Mouse (Mus musculus) brain, embryonic 14.5 days (tissue): ENCODE results near the gene Susd3. TPM values are rescaled to one million over a fixed set of nuclear protein-coding genes. Genes with fewer than 3 reads are reported as not detected.

Experiments
- DNase-seq: peaks from one replicate; pipeline ENCODE4 v3.0.0-alpha.2; 2011; ENCODE audit warnings: low read depth
- CTCF ChIP-seq: fragments of 200-500 bp; IDR thresholded peaks from 2 replicates; pipeline ENCODE4 v1.5.1; 2012; ENCODE audit warnings: inconsistent platforms, mild to moderate bottlenecking, moderate library complexity, borderline replicate concordance; ENCODE audit not compliant: insufficient read depth, insufficient read length; ENCODE audit errors: extremely low read depth
- POLR2A ChIP-seq: fragments of 200-500 bp; IDR thresholded peaks from 2 replicates; pipeline ENCODE4 v1.6.1; 2012; ENCODE audit warnings: mild to moderate bottlenecking, inconsistent platforms, borderline replicate concordance; ENCODE audit not compliant: poor library complexity, insufficient read depth, insufficient read length, severe bottlenecking; ENCODE audit errors: extremely low read depth
- polyA plus RNA-seq: library from polyadenylated mRNA; depleted of rRNA; stranded (reverse); fragments of >200 nt; gene quantifications from 2 replicates; pipeline ENCODE4 v1.2.3, GENCODE M21; 2012

The Susd3 gene
- polyA plus RNA-seq, 1 experiment: 0.44 TPM

DNA sequence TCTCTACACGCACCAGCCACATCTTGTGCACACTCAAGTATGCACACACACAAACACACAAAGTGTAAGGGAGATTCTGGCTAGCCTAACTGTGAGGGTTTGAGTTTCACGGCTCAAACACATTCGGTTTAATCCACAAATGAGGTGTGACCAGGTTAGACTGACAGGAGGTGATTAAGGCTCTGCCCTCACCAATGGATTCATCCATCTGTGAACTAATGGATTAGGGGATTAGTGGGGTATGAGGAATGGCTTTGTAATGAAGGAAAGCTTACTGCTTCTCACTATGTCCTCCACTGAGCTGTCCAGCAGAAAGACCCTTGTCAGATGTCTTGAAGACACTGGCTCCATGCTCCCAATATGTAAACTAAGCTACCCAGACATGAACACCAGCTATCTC lies 29.9 kb downstream of the Susd3 start:
- peak; percentile 40 for DNase-seq
- no peak for TF ChIP-seq POLR2A
- no peak for TF ChIP-seq CTCF

- DNase-seq: peak; percentile 9
- no peak for TF ChIP-seq CTCF
- TF ChIP-seq POLR2A: no peak
Observed at GRCm38 (mm10) chr13:49216808-49217561, 31.5 kb downstream of the Susd3 start.

DNA sequence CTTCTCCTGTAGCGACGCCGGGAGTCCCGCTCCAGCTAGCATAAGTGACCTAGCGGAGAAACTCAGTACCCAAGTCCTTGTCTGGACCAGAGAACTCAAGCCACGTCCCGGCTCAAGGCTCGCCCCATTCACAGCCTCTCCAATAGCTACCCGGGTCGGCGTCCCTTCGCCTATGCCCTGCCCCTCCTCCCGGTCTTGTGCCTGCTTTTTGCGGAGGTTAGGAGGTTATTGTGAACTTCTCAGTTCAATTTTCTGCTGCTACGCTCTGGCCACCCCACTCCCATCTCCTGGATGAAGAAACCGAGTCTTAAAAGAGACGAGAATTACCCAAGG lies 32.3 kb downstream of the Susd3 start:
- TF ChIP-seq CTCF: no peak
- TF ChIP-seq POLR2A: no peak
- no peak for DNase-seq

GRCm38 (mm10) chr13:49215504-49216219 lies 32.8 kb downstream of the Susd3 start, which contains the start of gene Card19:
Gene Card19, minus strand, starts transcription at chr13:49216037.
- peak; percentile 95 for DNase-seq
- peak; percentile 74 for TF ChIP-seq POLR2A
- no peak for TF ChIP-seq CTCF

GRCm38 (mm10) chr13:49215128-49215503 lies 33.4 kb downstream of the Susd3 start:
- TF ChIP-seq CTCF (no peak), POLR2A (no peak)
- no peak for DNase-seq

DNA sequence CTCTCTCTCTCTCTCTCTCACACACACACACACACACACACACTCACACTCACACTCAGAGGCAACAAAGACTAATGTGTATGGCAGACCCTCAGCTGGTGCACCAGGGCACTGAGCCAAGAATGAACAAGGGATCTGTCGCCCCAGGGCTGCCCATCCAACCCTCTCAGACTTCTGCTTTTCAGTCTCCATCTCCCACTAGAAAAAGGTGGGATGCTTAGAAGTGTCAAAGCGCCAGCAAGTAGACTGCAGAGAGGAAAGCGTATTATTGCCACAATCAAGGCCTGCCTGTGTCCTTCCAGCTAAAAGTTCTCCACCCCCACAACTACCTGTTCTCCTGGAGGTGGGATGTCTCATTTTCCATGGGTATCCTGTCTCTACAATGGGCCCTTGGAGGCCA lies 34.1 kb downstream of the Susd3 start:
- DNase-seq: peak; percentile 59
- no peak for TF ChIP-seq POLR2A
- TF ChIP-seq CTCF: no peak

GRCm38 (mm10) chr13:49213531-49213932 lies 35.0 kb downstream of the Susd3 start:
- peak; percentile 50 for DNase-seq
- no peak for TF ChIP-seq CTCF

- no peak for DNase-seq
- TF ChIP-seq CTCF: no peak
- no peak for TF ChIP-seq POLR2A
Observed at GRCm38 (mm10) chr13:49212711-49213500, 35.6 kb downstream of the Susd3 start.

GRCm38 (mm10) chr13:49209306-49209705 lies 39.2 kb downstream of the Susd3 start:
- DNase-seq: no peak
- TF ChIP-seq CTCF (no peak), POLR2A (no peak)

DNA sequence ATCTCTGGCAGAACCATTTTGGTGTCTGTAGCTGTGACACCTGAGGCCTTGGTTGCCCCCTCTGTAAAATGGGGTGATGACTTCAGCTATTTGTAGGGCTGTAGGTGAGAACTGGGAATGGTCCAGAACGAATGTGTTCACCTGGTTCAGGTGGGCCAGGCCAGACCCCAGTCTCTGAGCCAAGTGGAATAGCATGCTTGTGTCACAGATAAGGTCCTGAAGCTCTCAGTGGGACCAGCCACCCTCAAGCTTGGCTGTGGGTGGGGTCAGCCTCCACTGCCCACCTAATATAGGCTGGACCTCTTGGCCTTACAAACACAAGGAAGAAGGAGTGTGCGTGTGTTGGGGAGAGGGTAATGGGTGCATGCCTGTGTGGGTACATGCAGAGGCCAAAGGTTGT lies 42.2 kb downstream of the Susd3 start:
- TF ChIP-seq POLR2A (no peak), CTCF (no peak)
- no peak for DNase-seq

DNA sequence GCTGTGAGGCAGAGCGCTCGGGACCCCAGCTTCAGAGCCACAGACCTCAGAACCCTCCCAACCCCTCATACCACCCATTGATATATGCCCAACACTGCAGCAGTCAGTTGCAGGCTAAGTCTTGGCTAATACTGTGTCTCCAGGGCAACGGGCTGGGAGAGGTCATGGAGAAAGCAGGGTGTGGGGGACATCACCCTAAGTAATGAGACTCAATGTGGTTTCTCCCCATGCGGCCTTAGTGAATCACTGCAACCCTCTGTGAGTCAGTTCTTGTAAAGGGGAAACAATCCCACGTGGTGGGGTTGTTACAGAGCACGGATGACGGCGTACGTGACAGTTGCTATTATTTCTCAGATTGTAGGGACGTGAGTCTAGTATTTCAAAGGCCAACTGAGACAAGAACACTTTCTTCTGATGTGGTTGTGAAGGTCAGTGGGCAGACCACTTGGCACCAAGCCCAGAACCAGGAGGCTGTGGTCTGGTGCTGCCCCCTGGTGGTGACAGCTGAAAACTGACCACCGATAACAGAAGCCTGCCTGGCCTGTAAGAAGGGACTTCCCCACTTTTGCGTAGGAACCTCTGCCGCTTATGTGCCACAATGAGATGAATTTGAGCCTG lies 43.0 kb downstream of the Susd3 start:
- TF ChIP-seq CTCF: peak; percentile 98
- TF ChIP-seq POLR2A: no peak
- DNase-seq: peak; percentile 86
